Comparison of ENCODE assay signal across 9 mouse cellular contexts in the genomic region with DNA sequence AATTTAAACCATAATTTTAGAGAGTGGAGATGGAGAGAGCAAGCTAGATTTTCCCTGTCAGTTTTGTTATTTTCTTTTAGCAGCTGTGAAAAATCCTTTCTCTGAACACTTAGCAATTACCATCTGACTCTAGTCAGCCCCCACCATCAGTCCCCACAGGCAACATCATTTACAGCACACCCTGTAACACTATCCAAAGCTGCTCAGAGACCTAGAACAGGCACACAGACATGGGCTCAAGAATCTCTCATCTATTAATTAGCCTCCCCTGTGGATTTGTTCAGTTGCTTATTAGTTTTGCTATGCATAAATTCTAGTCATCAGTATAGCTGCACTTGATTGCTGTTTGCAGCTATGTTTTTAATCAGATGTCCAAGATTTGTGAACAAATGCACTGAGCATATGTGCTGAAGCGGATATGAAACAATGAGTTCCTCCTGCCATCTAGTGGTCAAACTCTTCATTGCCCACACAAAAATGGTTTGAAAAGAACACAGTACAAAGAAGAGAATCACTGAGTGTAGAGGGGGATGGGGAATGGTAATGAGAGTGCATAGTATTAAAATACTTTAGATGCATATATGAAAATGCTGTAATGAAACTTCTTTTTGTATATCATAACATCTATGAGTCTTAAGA.
DNase-seq lines count a peak whose midpoint lies in the region; ATAC-seq and TF ChIP-seq lines count a peak whose summit lies in the region.
"Had no signal": no experiment of that assay in that cellular context is flagged by ENCODE, and none has a peak within 500 bp of the region (broad histone marks: within the 10 kb centered on the region; RNA-seq: fewer than 3 reads in every experiment).

No protein-coding gene starts in this region.

- intact Hi-C loops in heart, adult 2 months (cut with DNase I), result loop anchor here (5.0 kb wide), 2 partner anchors 187 to 737 kb away; no protein-coding TSS in a partner anchor

- TF ChIP-seq CTCF in heart, adult 2 months (IDR thresholded peaks at IDR 0.05), result peak; percentile 84
- peak; percentile 42; the same call in 1 of the 2 replicates for TF ChIP-seq CTCF in cortical plate, adult 2 months (IDR thresholded peaks at IDR 0.05; ENCODE audit: extremely low read depth, insufficient read depth, low read length)

- no peak overlapping the region for H3K4me3 ChIP-seq in heart, adult 2 months
- H3K4me3 ChIP-seq in heart, embryonic 12.5 days, result no peak overlapping the region
- H3K4me3 ChIP-seq in ES-E14 (ENCODE audit: insufficient read depth in 1 of 2, low read depth in 1 of 2, low read length in 2 of 2, poor library complexity in 1 of 2, severe bottlenecking in 1 of 2), result no peak overlapping the region
- no peak overlapping the region for H3K4me3 ChIP-seq in cortical plate, adult 2 months (ENCODE audit: insufficient read depth, low read length)
- H3K4me3 ChIP-seq in intestine, embryonic 14.5 days (ENCODE audit: low read depth, low read length), result no peak overlapping the region
- H3K4me3 ChIP-seq: limb, embryonic 15.5 days had no signal

- no peak for TF ChIP-seq POLR2A in heart, adult 2 months (IDR thresholded peaks at IDR 0.05; ENCODE audit: insufficient read depth, low read depth, low read length)
- TF ChIP-seq POLR2A in cortical plate, adult 2 months (IDR thresholded peaks at IDR 0.05; ENCODE audit: extremely low read depth, insufficient read depth, low read length), result no peak

- no peak for ATAC-seq in heart, embryonic 12.5 days (ENCODE audit: insufficient number of reproducible peaks, low FRiP score)
- peak; percentile 50; the same call in 1 of the 2 replicates for ATAC-seq in intestine, embryonic 14.5 days (replicated peaks; ENCODE audit: low FRiP score, low TSS enrichment, low read depth)
- no peak for ATAC-seq in erythroid progenitor cell, adult 5-6 weeks (replicated peaks; ENCODE audit: low FRiP score, poor library complexity, severe bottlenecking)

- no peak overlapping the region for H3K27ac ChIP-seq in heart, adult 2 months
- no peak overlapping the region for H3K27ac ChIP-seq in heart, embryonic 12.5 days (ENCODE audit: poor library complexity, severe bottlenecking)
- no peak overlapping the region for H3K27ac ChIP-seq in ES-E14 (ENCODE audit: insufficient read depth, low read depth, low read length, poor library complexity, severe bottlenecking)
- no peak overlapping the region for H3K27ac ChIP-seq in cortical plate, adult 2 months (ENCODE audit: insufficient read depth, low read length)
- H3K27ac ChIP-seq in intestine, embryonic 14.5 days (ENCODE audit: low read depth), result no peak overlapping the region
- H3K27ac ChIP-seq: limb, embryonic 15.5 days had no signal

- DNase-seq in heart, adult 2 months, result no peak
- DNase-seq in ES-E14 (ENCODE audit: low read depth, low spot score), result peak; percentile 60
- DNase-seq in intestine, embryonic 14.5 days (ENCODE audit: low spot score), result no peak
- peak; percentile 25 for DNase-seq in lung, postnatal 14 days
- DNase-seq in yolk sac, embryonic 10.5 days (ENCODE audit: low spot score), result no peak

- 17% methylated on average over 1 of the region's 1 CpGs for WGBS in heart, adult 2 months
- 35% methylated on average over 1 of the region's 1 CpGs for WGBS in heart, embryonic 12.5 days
- WGBS in intestine, embryonic 14.5 days, result 27% methylated on average over 1 of the region's 1 CpGs

- no peaks in the 10 kb centered on the region for H3K79me2 ChIP-seq in heart, adult 2 months (replicated peaks; ENCODE audit: control insufficient read depth, insufficient read depth, low read length)

- in situ Hi-C loops in ES-E14 (cut with MboI; ENCODE audit: low sequenced_read_pairs in 2 of 2, unreplicated experiment in 2 of 2), result no loop called here

- H3K4me1 ChIP-seq in heart, adult 2 months (ENCODE audit: control insufficient read depth, insufficient read depth, low read length), result no peaks in the 10 kb centered on the region
- H3K4me1 ChIP-seq in heart, embryonic 12.5 days (replicated peaks), result no peaks in the 10 kb centered on the region
- no peaks in the 10 kb centered on the region for H3K4me1 ChIP-seq in ES-E14 (ENCODE audit: control insufficient read depth in 2 of 2, insufficient read depth in 2 of 2, low read length in 2 of 2, poor library complexity in 1 of 2)
- no peaks in the 10 kb centered on the region for H3K4me1 ChIP-seq in cortical plate, adult 2 months (ENCODE audit: control insufficient read depth, insufficient read depth, low read length)
- H3K4me1 ChIP-seq in intestine, embryonic 14.5 days (replicated peaks; ENCODE audit: control insufficient read depth, insufficient read depth, low read length), result no peaks in the 10 kb centered on the region
- H3K4me1 ChIP-seq: limb, embryonic 15.5 days had no signal

- no peaks in the 10 kb centered on the region for H3K27me3 ChIP-seq in heart, adult 2 months (ENCODE audit: control insufficient read depth, insufficient read depth, low read length)
- no peaks in the 10 kb centered on the region for H3K27me3 ChIP-seq in heart, embryonic 12.5 days (replicated peaks)
- no peaks in the 10 kb centered on the region for H3K27me3 ChIP-seq in intestine, embryonic 14.5 days (replicated peaks; ENCODE audit: control insufficient read depth, insufficient read depth, low read length)
- H3K27me3 ChIP-seq: limb, embryonic 15.5 days had no signal

- H3K4me2 ChIP-seq in heart, embryonic 12.5 days, result no peak overlapping the region
- no peak overlapping the region for H3K4me2 ChIP-seq in intestine, embryonic 14.5 days (ENCODE audit: low read length)
- H3K4me2 ChIP-seq: limb, embryonic 15.5 days had no signal

- peaks cover 3% of the 10 kb centered on the region; the same call in 1 of the 2 replicates for H3K9me3 ChIP-seq in heart, embryonic 12.5 days (replicated peaks)
- no peaks in the 10 kb centered on the region for H3K9me3 ChIP-seq in ES-E14 (ENCODE audit: control insufficient read depth, insufficient read depth, low read depth, low read length)
- H3K9me3 ChIP-seq in intestine, embryonic 14.5 days (ENCODE audit: control insufficient read depth, low read length), result no peaks in the 10 kb centered on the region
- H3K9me3 ChIP-seq: limb, embryonic 15.5 days had no signal

- no peaks in the 10 kb centered on the region for H3K36me3 ChIP-seq in heart, adult 2 months (ENCODE audit: control insufficient read depth, insufficient read depth, low read length)
- no peaks in the 10 kb centered on the region for H3K36me3 ChIP-seq in heart, embryonic 12.5 days
- no peaks in the 10 kb centered on the region for H3K36me3 ChIP-seq in ES-E14 (ENCODE audit: control insufficient read depth, insufficient read depth, low read length, poor library complexity, severe bottlenecking)
- no peaks in the 10 kb centered on the region for H3K36me3 ChIP-seq in intestine, embryonic 14.5 days (ENCODE audit: control insufficient read depth, insufficient read depth, low read length)
- H3K36me3 ChIP-seq: limb, embryonic 15.5 days had no signal

- no peak for TF ChIP-seq EP300 in heart, adult 2 months (IDR thresholded peaks at IDR 0.05; ENCODE audit: insufficient read depth, low read depth, low read length)

- no peak overlapping the region for H3K9ac ChIP-seq in heart, adult 2 months (ENCODE audit: low read depth, low read length)
- H3K9ac ChIP-seq in heart, embryonic 12.5 days, result no peak overlapping the region
- H3K9ac ChIP-seq in ES-E14 (ENCODE audit: insufficient read depth, low read depth, low read length, poor library complexity, severe bottlenecking), result no peak overlapping the region
- no peak overlapping the region for H3K9ac ChIP-seq in intestine, embryonic 14.5 days (ENCODE audit: low read length)
- H3K9ac ChIP-seq: limb, embryonic 15.5 days had no signal

TF ChIP-seq in ES-E14, 5 proteins besides CTCF, POLR2A, EP300 and RAD21:
- TF ChIP-seq ZNF384 (IDR thresholded peaks at IDR 0.05; ENCODE audit: low read depth, low read length) (no peak), CHD2 (IDR thresholded peaks at IDR 0.05; ENCODE audit: low read depth, low read length) (no peak), ZC3H11A (IDR thresholded peaks at IDR 0.05; ENCODE audit: borderline replicate concordance, low read depth, low read length) (peak; percentile 91), MAFK (IDR thresholded peaks at IDR 0.05; ENCODE audit: insufficient read depth, low read depth, low read length) (no peak), HCFC1 (IDR thresholded peaks at IDR 0.05; ENCODE audit: borderline replicate concordance, insufficient read depth, low read length) (no peak)
TF ChIP-seq in ES-E14: peak in this region for 1.

Comparison
In these comparisons a context has a peak if more than half of its experiments do, and no peak if none do; other contexts are left out.
1. DNase-seq: peak in ES-E14 (single experiment) and lung, postnatal 14 days (single experiment); none in heart, adult 2 months (0 of 2), intestine, embryonic 14.5 days (single experiment) and yolk sac, embryonic 10.5 days (single experiment).